Mouse (Mus musculus): ENCODE data around the gene Hpn. TPM values are rescaled to one million over a fixed set of nuclear protein-coding genes. Genes with fewer than 3 reads are reported as not detected.

The Hpn gene
- total RNA-seq, 2 experiments from 2014 or later, result 14.1 to 15.9 TPM

Other genes with a start within 250 kb of the Hpn start
- not detected for gene Cd22, start 234.9 kb downstream of the Hpn start, total RNA-seq (2021)
- gene Mag, start 200.4 kb downstream of the Hpn start, total RNA-seq (2021), result 1 to 10 TPM in 1 of 2 experiments, under 1 TPM in 1; 0.41 to 1.0 TPM
- gene Hamp2, start 190.6 kb downstream of the Hpn start, total RNA-seq (2021), result not detected
- gene Hamp, start 171.3 kb downstream of the Hpn start, total RNA-seq (2021), result not detected
- gene Usf2, start 158.5 kb downstream of the Hpn start, total RNA-seq (2021), result 10 to 100 TPM; 74.5 to 80.7 TPM
- under 1 TPM in 1 of 2 experiments, not detected in 1; 0.49 TPM for gene Lsr, start 141.8 kb downstream of the Hpn start, total RNA-seq (2021)
- not detected for gene Fam187b, start 141.5 kb downstream of the Hpn start, total RNA-seq (2021)
- gene Fxyd5, start 72.8 kb downstream of the Hpn start, total RNA-seq (2021), result 10 to 100 TPM in 1 of 2 experiments, 1 to 10 TPM in 1; 9.6 to 11.3 TPM
- 1 to 10 TPM; 1.7 to 1.8 TPM for gene Fxyd7, start 63.8 kb downstream of the Hpn start, total RNA-seq (2021)
- gene Fxyd1, start 58.1 kb downstream of the Hpn start, total RNA-seq (2021), result 1,000 to 10,000 TPM in 1 of 2 experiments, 100 to 1,000 TPM in 1; 991 to 1,156 TPM
- gene Lgi4, start 55.9 kb downstream of the Hpn start, total RNA-seq (2021), result 1 to 10 TPM; 2.5 to 4.4 TPM
- under 1 TPM; 0.77 to 0.96 TPM for gene Fxyd3, start 38.6 kb downstream of the Hpn start, total RNA-seq (2021)
- gene Scn1b, start 11.7 kb upstream of the Hpn start, total RNA-seq (2021), result 100 to 1,000 TPM; 835 to 915 TPM
- 10 to 100 TPM; 36.2 to 45.2 TPM for gene Gramd1a, start 40.6 kb upstream of the Hpn start, total RNA-seq (2021)
- not detected for gene Scgb2b2, start 175.2 kb upstream of the Hpn start, total RNA-seq (2021)
- not detected for gene Scgb1b2, start 176.5 kb upstream of the Hpn start, total RNA-seq (2021)
- not detected for gene Scgb2b3, start 246.8 kb upstream of the Hpn start, total RNA-seq (2021)

Measured in gastrocnemius, postnatal 36 days (tissue).